Mouse (Mus musculus): ENCODE measurements around the gene Npat.

Gene Npat

DNA sequence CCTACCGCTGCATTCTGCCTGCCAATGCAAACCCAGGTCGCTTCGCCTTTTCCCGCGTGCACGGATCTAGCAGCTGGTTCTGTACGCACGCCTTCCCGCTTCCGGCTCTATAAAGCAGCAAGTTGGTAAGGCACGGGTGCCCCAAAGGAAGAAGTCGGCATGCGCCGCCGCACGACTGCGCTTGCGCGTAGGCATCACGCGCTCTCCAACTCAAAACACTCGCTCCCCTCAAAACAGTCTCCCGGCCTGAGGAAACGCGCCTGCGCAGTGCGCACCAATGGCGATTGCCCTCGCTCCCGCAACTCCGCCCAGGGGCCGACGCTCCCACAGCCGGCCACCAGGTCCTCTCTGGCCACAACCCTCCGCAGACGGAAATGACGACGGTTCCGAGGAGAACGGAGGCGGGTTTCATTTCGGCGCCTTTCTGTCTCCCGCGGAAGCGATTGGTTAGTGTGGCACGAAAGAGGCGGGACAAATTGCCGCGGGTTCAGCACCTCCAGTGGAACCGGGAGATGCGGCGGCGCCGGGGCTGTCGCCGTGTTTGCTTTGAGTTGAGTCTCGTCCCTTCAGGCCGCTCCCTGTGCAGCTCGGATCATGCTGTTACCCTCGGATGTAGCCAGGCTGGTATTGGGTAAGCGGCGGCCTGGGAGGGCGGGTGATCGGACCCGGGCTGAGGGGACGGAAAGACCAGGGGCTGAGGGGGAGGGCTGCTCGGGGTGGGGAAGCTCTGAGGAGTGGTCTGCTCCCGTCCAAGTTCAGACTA lies at the start of gene Npat, which contains the start of gene Atm:
Gene Npat (plus strand): TSS at position 490 of the 763 bp plus-strand sequence.
Gene Atm (minus strand): TSS at position 183 of the 763 bp plus-strand sequence.
- peak; percentile 100 for DNase-seq (ENCODE audit: low read depth)

DNA sequence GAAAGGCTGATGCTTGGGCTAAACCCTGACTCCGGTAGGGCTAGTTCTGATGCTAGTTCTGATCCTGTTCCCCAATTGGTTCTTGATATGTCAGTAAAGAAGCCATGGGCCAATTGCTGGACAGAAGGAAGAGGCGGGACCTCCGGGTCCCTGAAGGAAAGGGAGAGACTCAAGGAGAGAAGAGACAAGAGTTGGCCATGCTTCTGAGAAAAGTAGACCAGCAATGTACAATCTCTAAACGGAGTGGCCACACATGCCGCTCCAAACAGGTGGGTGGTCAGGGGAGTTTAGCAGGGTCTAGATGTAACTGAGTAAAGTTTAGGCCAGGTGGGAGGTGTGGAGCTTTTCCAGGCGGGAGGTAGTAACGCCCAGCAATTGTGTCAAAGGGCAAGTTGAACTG lies 28.8 kb upstream of the Npat start:
- DNase-seq (ENCODE audit: low read depth) = peak; percentile 20

DNA sequence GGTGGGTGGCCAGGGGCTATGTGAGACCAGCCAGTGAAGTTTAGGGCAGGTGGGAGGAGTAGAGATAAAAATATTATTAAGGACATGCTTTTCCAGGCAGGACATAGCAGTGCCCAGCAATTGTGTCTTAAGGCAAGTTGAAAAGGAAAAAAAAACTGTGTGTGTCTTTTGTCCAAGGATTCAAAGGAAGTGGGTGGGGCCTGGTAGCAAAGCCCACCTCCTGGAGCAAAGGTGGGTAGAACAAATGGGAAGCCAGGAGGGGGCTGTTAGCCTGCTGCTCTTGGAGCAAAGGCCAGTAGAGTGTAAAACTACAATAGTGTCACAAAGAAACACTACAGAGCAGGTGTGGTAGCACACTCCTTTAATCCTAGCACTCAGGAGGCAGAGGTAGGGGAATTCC lies 22.8 kb upstream of the Npat start:
- no peak for DNase-seq (ENCODE audit: low read depth)

GRCm38 (mm10) chr9:53517373-53518009 lies 19.4 kb upstream of the Npat start:
- no peak for DNase-seq (ENCODE audit: low read depth)

DNA sequence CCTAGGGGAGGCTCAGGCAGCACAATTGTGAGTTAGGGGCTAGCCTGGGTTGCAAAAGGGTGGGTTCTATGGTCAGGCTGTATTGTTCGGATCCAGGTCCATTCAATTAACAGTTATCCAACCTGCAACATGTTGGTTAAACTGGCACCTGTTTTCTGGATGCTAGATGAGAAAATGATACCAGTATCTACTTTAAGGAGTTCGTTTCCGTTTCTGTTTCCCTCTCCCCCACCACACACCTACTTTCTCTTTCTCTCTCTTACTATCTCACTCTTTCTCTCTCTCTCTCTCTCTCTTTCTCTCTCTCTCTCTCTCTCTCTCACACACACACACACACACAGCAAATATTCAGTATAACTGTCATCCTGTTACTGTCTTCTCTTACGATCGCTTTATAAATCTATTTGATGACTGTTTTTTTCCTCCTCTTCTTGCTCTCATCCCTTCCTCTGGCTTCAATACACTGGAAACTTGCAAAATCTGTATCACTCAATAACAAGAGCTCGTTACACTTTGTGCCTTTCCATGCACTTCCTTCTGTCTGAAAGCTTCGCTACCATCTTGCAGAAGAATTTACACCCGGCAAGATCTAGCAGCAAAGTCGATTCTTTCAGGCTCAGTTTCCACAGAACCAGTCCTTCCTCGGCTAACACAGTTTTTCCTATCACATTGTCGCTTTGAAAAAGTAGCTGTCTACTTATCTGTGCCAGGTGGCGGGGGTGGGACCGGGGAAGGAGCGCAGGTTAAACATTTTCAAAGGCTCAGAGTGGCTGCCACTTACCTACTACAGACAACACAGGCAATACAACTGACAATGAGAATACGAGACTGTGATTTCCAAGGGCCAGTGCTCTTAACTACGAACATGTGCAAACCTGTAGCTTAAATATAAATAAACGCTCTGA lies 1.2 kb upstream of the Npat start:
- no peak for DNase-seq (ENCODE audit: low read depth)

GRCm38 (mm10) chr9:53537336-53537965 lies 604 bp downstream of the Npat start:
- DNase-seq (ENCODE audit: low read depth) = no peak

GRCm38 (mm10) chr9:53570662-53571061 lies 33.8 kb downstream of the Npat start:
- no peak for DNase-seq (ENCODE audit: low read depth)

GRCm38 (mm10) chr9:53572516-53573307 lies 35.9 kb downstream of the Npat start:
- DNase-seq (ENCODE audit: low read depth) = no peak

GRCm38 (mm10) chr9:53575721-53576120 lies 38.9 kb downstream of the Npat start:
- no peak for DNase-seq (ENCODE audit: low read depth)

- no peak for DNase-seq (ENCODE audit: low read depth)
Measured at GRCm38 (mm10) chr9:53581870-53582269, 45.0 kb downstream of the Npat start.

DNA sequence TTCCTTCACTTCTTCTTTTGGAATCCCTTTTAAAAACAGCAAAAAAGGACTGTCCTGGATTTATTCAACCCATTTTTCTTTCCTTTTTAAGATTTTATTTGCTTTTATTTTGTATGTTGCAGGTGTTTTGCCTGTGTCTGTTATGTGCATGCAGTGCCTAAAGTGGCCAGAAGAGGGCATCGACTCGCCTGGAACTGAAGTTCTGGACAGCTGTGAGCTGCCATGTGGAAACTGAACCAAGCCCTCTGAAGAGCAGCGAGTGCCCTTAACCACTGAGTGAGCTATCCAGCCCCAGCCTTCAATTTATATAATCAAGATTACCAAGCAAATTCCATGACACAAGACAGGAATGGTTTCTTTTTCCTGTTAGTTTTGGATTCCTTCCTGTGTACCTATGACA lies 57.9 kb downstream of the Npat start:
- peak; percentile 28 for DNase-seq (ENCODE audit: low read depth)

GRCm38 (mm10) chr9:53596971-53597600 lies 60.2 kb downstream of the Npat start:
- no peak for DNase-seq (ENCODE audit: low read depth)

DNA sequence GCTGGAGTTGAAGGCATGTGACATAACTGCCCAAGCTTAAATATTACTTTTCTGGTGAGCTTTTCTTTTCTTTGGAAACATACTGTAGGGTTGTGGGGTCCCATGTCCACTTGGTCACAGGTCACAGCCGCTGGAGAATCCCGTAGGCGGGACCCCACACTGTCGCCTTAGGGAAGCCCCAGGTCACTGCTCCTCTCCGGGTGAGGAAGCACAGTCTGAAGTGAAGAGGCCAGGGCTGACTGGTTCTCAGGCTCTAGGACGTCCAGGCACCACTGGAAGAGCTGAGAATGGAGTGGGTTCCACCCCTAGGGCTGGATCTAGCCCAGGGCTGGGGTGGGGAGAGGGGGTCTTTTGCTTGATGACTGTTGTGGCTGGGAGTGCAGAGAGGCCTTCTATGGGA lies 61.8 kb downstream of the Npat start:
- DNase-seq (ENCODE audit: low read depth) = no peak

DNA sequence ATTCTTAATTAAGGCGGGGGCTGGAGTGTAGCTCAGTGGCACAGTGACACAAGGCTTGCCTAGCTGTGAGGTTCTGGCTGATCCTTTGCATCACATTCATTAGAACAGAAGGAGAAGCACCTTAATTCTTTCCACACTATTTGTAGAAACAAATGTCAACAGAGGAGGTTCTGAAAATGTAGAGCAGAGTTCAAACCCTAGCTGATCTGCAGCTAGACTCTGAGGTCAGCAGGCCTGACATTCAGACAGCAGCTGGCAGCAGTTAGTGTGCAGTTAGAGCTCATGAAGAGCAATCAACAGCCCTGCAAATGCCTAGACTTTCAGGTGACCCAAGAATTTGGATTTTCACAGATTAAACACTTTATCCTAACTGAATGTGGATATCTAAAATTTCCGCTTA lies 64.7 kb downstream of the Npat start:
- DNase-seq (ENCODE audit: low read depth) = no peak

- no peak for DNase-seq (ENCODE audit: low read depth)
Measured at GRCm38 (mm10) chr9:53603384-53603783, 66.5 kb downstream of the Npat start.

DNA sequence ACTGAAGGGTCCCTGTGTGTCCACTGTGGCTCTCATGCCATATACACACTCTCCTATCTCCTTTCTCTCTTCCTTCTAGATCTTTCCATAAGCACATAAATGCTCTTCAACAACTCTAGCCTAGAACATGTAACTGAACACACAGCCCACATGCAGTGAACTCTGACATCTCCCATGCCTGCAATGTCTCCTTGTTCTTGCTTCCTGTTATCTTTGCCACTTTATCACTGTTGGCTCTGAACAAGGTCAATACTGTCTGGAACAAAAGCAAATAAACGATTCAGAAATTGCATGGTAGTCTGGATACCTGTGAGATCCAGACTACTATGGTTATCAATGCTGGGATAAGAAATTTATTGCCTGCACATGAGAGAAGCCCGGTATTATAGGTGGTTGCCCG lies 67.0 kb downstream of the Npat start:
- no peak for DNase-seq (ENCODE audit: low read depth)

DNA sequence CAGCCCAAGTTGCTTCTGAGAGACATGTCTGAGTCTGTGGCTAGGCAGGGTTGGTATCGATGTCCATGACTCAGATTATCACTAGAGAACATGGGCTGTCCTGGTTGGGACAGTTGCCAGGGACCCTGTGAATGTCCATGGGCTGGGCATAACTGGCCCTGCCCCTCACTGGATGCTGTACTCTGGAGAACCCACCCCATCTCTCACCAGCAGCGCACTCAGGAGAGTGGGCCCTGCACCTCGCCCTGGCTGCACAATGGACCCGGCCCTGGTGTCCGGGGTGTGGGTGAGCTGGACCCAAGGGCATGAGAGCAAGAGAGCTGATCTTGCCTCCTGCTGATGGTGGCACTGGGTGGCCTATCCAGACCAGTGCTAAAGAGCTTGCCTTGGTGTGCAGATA lies 68.1 kb downstream of the Npat start:
- DNase-seq (ENCODE audit: low read depth) = no peak

GRCm38 (mm10) chr9:53607192-53607591 lies 70.3 kb downstream of the Npat start:
- no peak for DNase-seq (ENCODE audit: low read depth)

GRCm38 (mm10) chr9:53607816-53608215 lies 71.0 kb downstream of the Npat start:
- DNase-seq (ENCODE audit: low read depth) = no peak

- DNase-seq (ENCODE audit: low read depth) = peak; percentile 11
Measured at GRCm38 (mm10) chr9:53609306-53609967, 72.6 kb downstream of the Npat start.
